Mouse (Mus musculus) adrenal gland, postnatal 25 days (tissue): ENCODE data around the gene Ufsp2. TPM values are rescaled to one million over a fixed set of nuclear protein-coding genes. Genes with fewer than 3 reads are reported as not detected.
A peak's percentile ranks its signal among the peaks of the same experiment; 100 is the strongest.

Experiments used
- DNase-seq: peaks from one replicate; pipeline ENCODE4 v3.0.0; 2021; ENCODE audit warnings: mixed read lengths
- long read RNA-seq: library from polyadenylated mRNA; stranded (forward); transcript quantifications from one replicate; pipeline ENCODE4 v2.0.0, GENCODE M21; 2021
- total RNA-seq: library from RNA; stranded (reverse); gene quantifications from 2 replicates; pipeline ENCODE4 v1.2.3, GENCODE M21; 2021

Gene Ufsp2
- total RNA-seq, result 60.6 and 61.5 TPM in 2 replicates
- long read RNA-seq, transcript Ufsp2-201 (12 exons, 1,640 nt), result major isoform, 35 of 53 reads
- long read RNA-seq, partial matches to known transcripts, result 5 of 53 reads
- long read RNA-seq, other reads (novel, unspliced or antisense), result 8 of 53 reads

GRCm38 (mm10) chr8:45975126-45975836 is at the start of gene Ufsp2, which contains the start of gene 1700029J07Rik:
Gene Ufsp2 (plus strand): TSS chr8:45975528.
Gene 1700029J07Rik (minus strand): TSS chr8:45975252.
- peak; percentile 96 for DNase-seq

GRCm38 (mm10) chr8:45934582-45935014 is 40.7 kb upstream of the Ufsp2 start, which contains the start of gene Ccdc110:
Gene Ccdc110 (plus strand): TSS chr8:45934619.
- DNase-seq, result peak; percentile 99

GRCm38 (mm10) chr8:45936986-45937385 is 38.3 kb upstream of the Ufsp2 start:
- DNase-seq, result no peak

- no peak for DNase-seq
Measured at GRCm38 (mm10) chr8:45946283-45946682, 29.0 kb upstream of the Ufsp2 start.

GRCm38 (mm10) chr8:45950622-45951021 is 24.7 kb upstream of the Ufsp2 start:
- no peak for DNase-seq

- DNase-seq, result no peak
Measured at GRCm38 (mm10) chr8:45970894-45971293, 4.4 kb upstream of the Ufsp2 start.

- no peak for DNase-seq
Measured at GRCm38 (mm10) chr8:45973988-45974505, 1.3 kb upstream of the Ufsp2 start.

- no peak for DNase-seq
Measured at GRCm38 (mm10) chr8:45975837-45976468, 625 bp downstream of the Ufsp2 start.

- DNase-seq, result no peak
Measured at GRCm38 (mm10) chr8:45986665-45987064, 11.3 kb downstream of the Ufsp2 start.

- no peak for DNase-seq
Measured at GRCm38 (mm10) chr8:45988189-45988588, 12.9 kb downstream of the Ufsp2 start.

- DNase-seq, result no peak
Measured at GRCm38 (mm10) chr8:45990631-45991310, 15.4 kb downstream of the Ufsp2 start.

- DNase-seq, result no peak
Measured at GRCm38 (mm10) chr8:45994111-45994510, 18.8 kb downstream of the Ufsp2 start.

- DNase-seq, result no peak
Measured at GRCm38 (mm10) chr8:45995576-45995975, 20.2 kb downstream of the Ufsp2 start.

GRCm38 (mm10) chr8:45998228-45998627 is 22.9 kb downstream of the Ufsp2 start:
- no peak for DNase-seq

GRCm38 (mm10) chr8:45999138-45999783 is 23.9 kb downstream of the Ufsp2 start, which contains the start of gene Lrp2bp:
Gene Lrp2bp (plus strand): TSS chr8:45999303.
- DNase-seq, result no peak

GRCm38 (mm10) chr8:45999784-46000705 is 24.7 kb downstream of the Ufsp2 start:
- DNase-seq, result peak; percentile 100

- no peak for DNase-seq
Measured at GRCm38 (mm10) chr8:46005596-46005995, 30.3 kb downstream of the Ufsp2 start, which contains the start of gene Ankrd37. Gene Ankrd37 (minus strand): TSS chr8:46005707.

- no peak for DNase-seq
Measured at GRCm38 (mm10) chr8:46007050-46007672, 31.8 kb downstream of the Ufsp2 start.

- DNase-seq, result no peak
Measured at GRCm38 (mm10) chr8:46010306-46010705, 35.0 kb downstream of the Ufsp2 start.
